Mouse (Mus musculus) right cerebral cortex, postnatal 10 days (tissue): Measurements from ENCODE around the gene Dolk.

ENCODE experiments used
- DNase-seq, 2 experiments: peaks; one replicate each; pipeline ENCODE4 v3.0.0; 2021; ENCODE audit warnings: low spot score in 2 of 2

The Dolk gene

DNA sequence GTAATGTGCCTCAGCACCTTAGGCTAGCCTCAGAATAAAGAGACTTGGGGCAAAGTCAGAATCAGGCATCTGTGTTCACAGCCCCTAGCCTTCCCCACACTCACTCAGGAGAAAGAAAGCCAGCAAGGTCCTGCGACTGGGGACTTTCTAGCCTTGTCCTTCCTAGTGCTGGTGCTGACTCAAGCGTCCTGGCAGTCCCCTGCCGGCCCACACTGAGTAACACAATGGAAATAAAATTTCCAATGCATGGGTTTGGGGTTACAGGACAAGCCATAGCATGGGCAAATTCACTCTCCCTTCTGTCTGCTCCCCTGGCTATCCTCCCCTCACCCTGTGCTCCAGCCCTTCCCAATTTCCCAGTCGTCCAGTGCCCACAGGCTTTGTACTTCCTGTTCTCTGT is 17.8 kb downstream of the Dolk start:
- no peak for DNase-seq

- no peak for DNase-seq
Measured at GRCm38 (mm10) chr2:30267466-30267865, 18.7 kb downstream of the Dolk start.

GRCm38 (mm10) chr2:30266392-30266941 is 19.7 kb downstream of the Dolk start:
- peak in 1 of 2 experiments; percentile 50 for DNase-seq

- peak; percentile 78 to 83 for DNase-seq
Measured at GRCm38 (mm10) chr2:30265767-30266253, 20.3 kb downstream of the Dolk start, which contains the start of gene Phyhd1. Gene Phyhd1, plus strand, starts transcription at chr2:30266203.

DNA sequence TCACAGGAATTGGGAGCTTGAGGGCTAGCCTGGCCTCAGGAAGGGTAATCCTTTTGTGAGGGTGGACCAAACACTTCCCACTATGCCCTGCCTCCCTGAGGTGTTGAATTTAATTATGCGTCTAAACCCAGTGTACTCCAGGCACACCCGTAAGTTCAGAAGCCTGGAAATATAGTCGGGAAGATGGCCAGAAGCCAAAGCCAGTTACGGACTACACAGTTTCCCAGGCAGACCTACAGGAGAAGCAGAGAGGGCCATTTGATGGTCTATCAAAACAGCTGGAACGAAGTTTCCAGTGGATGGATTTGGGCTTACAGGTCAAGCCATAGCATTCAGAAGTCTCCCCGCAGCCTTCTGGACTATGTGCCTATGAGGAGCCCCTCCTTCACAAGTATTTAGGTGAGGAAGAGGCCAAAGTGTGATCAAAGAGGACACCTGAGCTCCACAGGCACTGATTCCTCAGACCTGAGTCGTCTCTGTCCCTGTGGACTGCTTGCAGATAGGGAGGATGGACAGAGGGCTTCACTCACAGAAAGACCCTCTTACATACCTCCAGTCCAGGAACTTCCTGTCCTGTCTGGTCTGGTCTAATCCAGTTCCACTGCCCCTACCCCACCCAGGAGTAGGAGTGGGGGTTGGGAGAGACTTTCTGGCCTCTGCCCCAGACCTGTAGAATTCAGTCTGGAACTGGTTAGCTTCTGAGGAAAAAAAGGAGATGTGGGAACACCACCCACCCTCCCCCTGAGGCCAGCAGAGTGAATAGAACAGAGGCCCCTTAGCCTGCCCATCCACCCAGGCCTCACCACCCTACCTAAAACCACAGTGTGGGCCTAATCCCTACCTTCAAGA is 21.2 kb downstream of the Dolk start:
- DNase-seq = no peak

- no peak for DNase-seq
Measured at GRCm38 (mm10) chr2:30263811-30264210, 22.3 kb downstream of the Dolk start.

DNA sequence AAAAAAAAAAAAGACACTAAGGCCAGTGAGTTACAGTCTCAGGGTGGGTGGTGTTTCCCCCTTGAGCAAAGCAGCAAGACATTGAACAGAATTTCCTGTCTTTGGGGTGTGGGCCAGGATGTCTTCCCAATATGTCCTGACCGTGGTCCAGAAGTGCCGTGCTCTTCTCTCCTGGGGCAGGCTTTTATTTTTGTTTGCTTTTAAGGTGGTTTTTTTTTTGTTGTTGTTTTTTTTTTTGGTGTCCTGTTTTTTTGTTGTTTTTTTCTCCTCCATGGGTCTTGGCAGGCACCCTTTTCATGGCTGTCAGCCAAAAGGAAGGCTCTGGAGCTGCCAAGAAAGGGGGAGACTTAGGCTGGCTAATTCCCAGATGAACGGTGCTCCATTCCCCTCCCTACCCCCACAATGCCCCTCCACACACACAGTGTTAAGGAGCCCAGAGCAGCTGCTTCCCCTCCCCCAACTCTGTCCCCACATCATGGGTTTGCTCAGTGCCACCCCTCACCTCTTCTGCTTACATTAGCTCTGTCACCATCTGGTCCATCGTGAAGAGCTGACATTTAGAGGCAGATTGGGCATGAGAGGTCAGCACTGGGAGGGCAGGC is 23.2 kb downstream of the Dolk start:
- peak; percentile 82 to 86 for DNase-seq

DNA sequence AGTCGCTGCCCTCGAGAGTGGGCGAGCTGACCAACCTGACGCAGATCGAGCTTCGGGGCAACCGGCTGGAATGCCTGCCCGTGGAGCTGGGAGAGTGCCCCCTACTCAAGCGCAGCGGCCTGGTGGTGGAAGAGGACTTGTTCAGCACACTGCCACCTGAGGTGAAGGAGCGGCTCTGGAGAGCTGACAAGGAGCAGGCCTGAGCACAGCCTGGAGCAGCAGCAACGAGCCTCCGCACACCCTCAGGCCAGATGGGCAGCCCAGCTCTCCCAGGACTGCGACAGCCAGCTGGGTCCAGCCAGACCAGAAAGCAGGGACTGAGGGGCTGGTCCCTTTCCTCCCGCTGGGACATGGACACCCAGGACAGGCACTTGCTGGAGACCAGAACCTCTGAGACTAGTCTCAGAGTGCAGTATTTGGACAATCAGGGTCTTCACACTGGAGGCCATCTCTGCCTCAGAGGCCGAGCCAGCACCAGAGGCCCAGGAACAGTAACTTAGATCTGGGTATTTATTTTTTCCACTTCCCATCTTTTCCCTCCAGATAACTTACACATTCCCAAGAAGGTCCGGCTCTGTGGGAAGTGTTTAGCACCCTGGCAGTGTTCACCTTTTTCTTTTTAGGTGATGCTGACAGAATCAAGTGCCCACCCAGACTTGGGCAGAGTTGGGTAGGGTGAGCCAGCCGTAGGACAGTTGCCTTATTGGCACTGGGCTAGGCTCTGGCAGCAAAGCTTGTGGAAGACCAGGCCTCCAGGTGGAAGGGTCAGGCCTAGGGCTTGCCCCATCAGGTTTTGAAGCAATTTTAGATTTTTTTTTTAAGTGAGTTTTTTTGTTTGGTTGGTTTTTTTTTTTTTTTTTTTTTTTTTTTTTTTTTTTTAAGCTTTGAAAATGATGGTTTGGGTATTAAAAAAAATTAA is 24.0 kb downstream of the Dolk start:
- no peak for DNase-seq

DNA sequence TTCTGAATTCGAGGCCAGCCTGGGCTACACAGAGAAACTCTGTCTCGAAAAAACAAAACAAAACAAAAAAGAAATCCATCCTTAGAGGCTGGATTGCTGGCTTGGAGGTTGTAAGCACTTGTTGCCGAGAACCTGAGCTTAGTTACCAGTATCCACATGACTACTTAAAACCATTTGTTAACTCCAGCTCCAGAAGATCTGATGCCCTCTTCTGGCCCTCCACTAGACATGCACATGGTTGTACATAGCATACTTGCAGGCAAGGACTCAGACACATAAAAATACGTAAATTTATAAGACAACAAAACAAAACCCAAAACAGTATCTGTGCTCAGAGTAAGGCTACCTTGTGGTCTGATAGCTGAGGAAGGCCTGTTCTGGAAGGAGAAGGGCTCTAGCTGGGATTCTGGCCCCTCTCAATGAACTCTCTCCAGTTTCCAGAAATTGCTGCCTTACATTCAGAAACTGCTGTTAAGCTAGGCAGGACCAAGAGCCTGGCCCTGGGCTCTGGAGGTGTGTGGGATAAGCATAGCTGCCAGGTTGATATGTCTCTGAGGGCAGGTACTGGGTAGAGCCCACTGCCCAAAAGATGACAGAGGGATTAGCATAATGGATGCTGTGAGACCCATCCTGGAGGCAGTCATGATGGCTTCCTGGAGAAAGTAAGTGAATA is 24.9 kb downstream of the Dolk start:
- no peak for DNase-seq

- DNase-seq = no peak
Measured at GRCm38 (mm10) chr2:30259131-30260064, 26.7 kb downstream of the Dolk start.

DNA sequence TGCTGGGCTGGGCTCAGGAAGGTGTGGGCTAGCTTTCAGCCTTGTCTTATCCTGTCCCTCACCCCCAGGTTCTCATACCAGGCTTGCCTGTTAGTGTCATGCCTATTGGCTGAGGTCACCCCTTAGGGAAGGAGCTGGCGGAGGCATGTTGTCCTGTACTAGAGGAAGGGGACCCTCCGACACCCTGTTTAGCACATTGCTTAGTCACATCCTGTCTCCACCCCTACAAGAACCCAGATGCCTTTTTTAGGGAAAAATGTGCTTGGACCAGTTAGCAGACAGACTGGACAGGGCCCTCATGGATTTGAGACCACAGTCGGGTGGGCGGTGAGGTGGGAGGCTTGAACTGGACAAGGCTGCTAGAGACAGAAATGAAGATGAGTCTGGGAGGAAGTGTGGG is 27.5 kb downstream of the Dolk start:
- no peak for DNase-seq

DNA sequence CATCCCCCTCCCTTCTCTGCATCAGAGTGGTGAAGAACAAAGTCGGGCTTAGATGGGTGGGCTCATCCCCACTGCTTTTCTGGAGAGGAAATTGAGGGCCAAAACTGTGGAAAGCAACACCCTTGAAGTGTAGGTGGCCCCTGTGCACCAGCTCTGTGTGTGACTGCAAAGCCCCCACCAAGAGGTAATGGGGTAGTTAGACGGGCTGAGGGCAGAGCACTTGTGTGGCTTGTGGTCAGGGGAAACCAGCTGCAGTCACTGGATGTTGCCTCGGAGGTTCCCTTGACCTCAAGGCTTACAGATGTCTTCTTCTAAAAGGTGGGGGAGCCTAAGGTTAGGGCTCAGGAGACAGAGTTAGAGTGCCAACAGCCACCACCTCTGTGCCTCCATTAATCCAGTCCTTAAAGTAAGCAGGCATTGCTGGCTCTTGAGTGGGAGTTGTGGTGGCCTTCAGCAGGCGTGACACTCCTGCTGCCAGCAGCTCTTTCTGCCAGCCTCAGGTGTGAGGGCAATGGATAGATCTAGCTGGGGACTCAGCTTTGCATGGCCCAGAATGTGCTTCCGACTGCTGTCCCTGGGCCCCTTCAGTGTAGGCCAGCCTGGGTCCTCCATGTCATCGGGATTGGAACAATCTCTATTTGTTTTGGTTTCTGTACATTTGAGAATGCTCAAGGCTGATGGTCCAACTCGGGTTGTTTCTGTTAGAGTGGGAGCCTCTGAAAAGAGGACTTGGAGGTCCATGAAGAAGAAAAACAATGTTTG is 28.3 kb downstream of the Dolk start:
- no peak for DNase-seq

- peak in 1 of 2 experiments; percentile 24 for DNase-seq
Measured at GRCm38 (mm10) chr2:30256616-30257350, 29.4 kb downstream of the Dolk start.

- peak in 1 of 2 experiments; percentile 25 for DNase-seq
Measured at GRCm38 (mm10) chr2:30255631-30256395, 30.3 kb downstream of the Dolk start.

- no peak for DNase-seq
Measured at GRCm38 (mm10) chr2:30253809-30254208, 32.3 kb downstream of the Dolk start.

GRCm38 (mm10) chr2:30252521-30252920 is 33.6 kb downstream of the Dolk start:
- DNase-seq = no peak

DNA sequence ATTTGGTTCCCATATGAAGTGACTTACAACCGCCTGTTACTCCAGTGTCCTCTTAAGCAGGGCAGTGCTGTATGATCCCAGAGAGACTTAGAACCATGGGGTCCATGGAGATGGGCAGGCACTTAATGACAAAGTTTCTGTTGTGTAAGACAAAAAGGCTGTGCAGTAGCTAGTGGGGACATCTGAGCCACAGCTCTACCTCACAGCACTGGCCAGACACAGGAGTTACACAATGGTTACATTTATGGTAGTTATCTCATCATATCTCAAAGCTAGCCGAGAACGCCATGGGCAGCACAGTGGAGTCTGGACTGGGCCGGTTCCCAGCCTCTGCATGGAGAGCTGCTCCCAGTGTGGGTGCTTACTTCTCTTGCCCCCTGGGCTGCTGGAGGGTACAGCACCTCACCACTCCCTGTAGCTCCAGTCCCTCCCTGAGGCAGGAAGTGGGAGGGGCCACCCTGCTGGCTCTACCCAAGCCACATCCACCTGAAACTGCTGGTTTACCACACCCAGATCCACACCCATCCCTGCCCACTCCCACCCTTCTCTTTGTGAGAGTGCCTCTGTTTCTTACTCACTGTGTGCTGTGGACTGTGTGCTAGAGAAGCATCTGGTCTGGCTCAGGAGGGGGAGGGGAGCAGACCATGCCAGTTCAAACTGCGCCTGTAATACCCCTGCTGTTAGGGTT is 34.6 kb downstream of the Dolk start:
- DNase-seq = no peak
